Mouse (Mus musculus) heart, embryonic 15.5 days (tissue): ENCODE measurements around the gene Smyd3. TPM values are rescaled to one million over a fixed set of nuclear protein-coding genes. Genes with fewer than 3 reads are reported as not detected.

Source experiments
- ATAC-seq: fragments of 200-750 bp; cut with Nextera tagmentation; replicated peaks from 2 replicates; pipeline ENCODE4 v1.8.0; 2017; ENCODE audit warnings: low read depth, moderate TSS enrichment; ENCODE audit not compliant: insufficient number of reproducible peaks, insufficient read depth, low FRiP score
- H3K27ac ChIP-seq: fragments of 300-500 bp; sonication (generic); 2 replicates; pipeline ENCODE4 v1.5.1; 2015; ENCODE audit warnings: mild to moderate bottlenecking, inconsistent platforms
- H3K27me3 ChIP-seq: fragments of 300-500 bp; sonication (generic); 2 replicates; pipeline ENCODE4 v1.6.1; 2015; ENCODE audit warnings: inconsistent platforms
- H3K36me3 ChIP-seq: fragments of 300-500 bp; sonication (generic); 2 replicates; pipeline ENCODE4 v1.6.1; 2015; ENCODE audit warnings: mild to moderate bottlenecking, inconsistent platforms
- H3K4me1 ChIP-seq: fragments of 300-500 bp; sonication (generic); replicated peaks from 2 replicates; pipeline ENCODE4 v1.6.1; 2015; ENCODE audit warnings: inconsistent platforms
- H3K4me2 ChIP-seq: fragments of 300-500 bp; sonication (generic); 2 replicates; pipeline ENCODE4 v1.6.1; 2015; ENCODE audit warnings: inconsistent platforms, mild to moderate bottlenecking, moderate library complexity
- H3K4me3 ChIP-seq: fragments of 300-500 bp; sonication (generic); 2 replicates; pipeline ENCODE4 v1.5.1; 2015; ENCODE audit warnings: mild to moderate bottlenecking, inconsistent platforms
- H3K9ac ChIP-seq: fragments of 300-500 bp; sonication (generic); 2 replicates; pipeline ENCODE4 v1.6.1; 2015; ENCODE audit warnings: mild to moderate bottlenecking, inconsistent platforms
- H3K9me3 ChIP-seq: fragments of 300-500 bp; sonication (generic); replicated peaks from 2 replicates; pipeline ENCODE4 v1.6.1; 2016; ENCODE audit warnings: inconsistent platforms
- WGBS: fragments of 180-500 bp; shearing (Covaris S2); methylation state at CpG from one replicate; pipeline ENCODE4 v1.1.7; 2015; ENCODE audit warnings: mixed read lengths; 5-methylcytosine and 5-hydroxymethylcytosine counted together
- polyA plus RNA-seq: library from polyadenylated mRNA; unstranded; fragments of >200 nt; fragmentation: Nextera tagmentation; extraction: Ambion mirVana; gene quantifications from 2 replicates; pipeline ENCODE4 v1.2.1, GENCODE M21; 2015

Smyd3 gene
- polyA plus RNA-seq, 1 experiment from 2014 or later = 9.1 TPM

GRCm38 (mm10) chr1:179361481-179362466 is 156.1 kb downstream of the Smyd3 start:
- ATAC-seq = no peak
- H3K9ac ChIP-seq = no peak overlapping the region

GRCm38 (mm10) chr1:179357111-179357510 is 160.7 kb downstream of the Smyd3 start:
- H3K9ac ChIP-seq = no peak overlapping the region
- H3K4me1 ChIP-seq = no peaks in the 10 kb centered on the region
- no peaks in the 10 kb centered on the region for H3K9me3 ChIP-seq
- 67% methylated on average over 2 of the region's 2 CpGs for WGBS
- H3K27ac ChIP-seq = no peak overlapping the region
- no peaks in the 10 kb centered on the region for H3K36me3 ChIP-seq
- H3K4me3 ChIP-seq = no peak overlapping the region
- ATAC-seq = no peak
- H3K27me3 ChIP-seq = no peaks in the 10 kb centered on the region
- H3K4me2 ChIP-seq = no peak overlapping the region

More at GRCm38 (mm10) chr1:179361481-179362466, 156.1 kb downstream of the Smyd3 start:
- H3K4me3 ChIP-seq = no peak overlapping the region
- no peaks in the 10 kb centered on the region for H3K27me3 ChIP-seq
- no peaks in the 10 kb centered on the region for H3K9me3 ChIP-seq
- H3K36me3 ChIP-seq = no peaks in the 10 kb centered on the region
- WGBS = 67% methylated on average over 8 of the region's 8 CpGs
- H3K27ac ChIP-seq = no peak overlapping the region
- no peaks in the 10 kb centered on the region for H3K4me1 ChIP-seq
- no peak overlapping the region for H3K4me2 ChIP-seq

GRCm38 (mm10) chr1:179354250-179354649 is 163.6 kb downstream of the Smyd3 start:
- H3K27me3 ChIP-seq = no peaks in the 10 kb centered on the region
- H3K4me3 ChIP-seq = no peak overlapping the region
- WGBS = 86% methylated on average over 6 of the region's 6 CpGs
- no peaks in the 10 kb centered on the region for H3K9me3 ChIP-seq
- no peaks in the 10 kb centered on the region for H3K4me1 ChIP-seq
- no peaks in the 10 kb centered on the region for H3K36me3 ChIP-seq
- H3K27ac ChIP-seq = no peak overlapping the region
- H3K4me2 ChIP-seq = no peak overlapping the region
- ATAC-seq = no peak
- no peak overlapping the region for H3K9ac ChIP-seq

GRCm38 (mm10) chr1:179345318-179345925 is 172.4 kb downstream of the Smyd3 start:
- no peaks in the 10 kb centered on the region for H3K27me3 ChIP-seq
- ATAC-seq = no peak
- WGBS = 73% methylated on average over 2 of the region's 2 CpGs
- H3K9me3 ChIP-seq = no peaks in the 10 kb centered on the region
- no peak overlapping the region for H3K9ac ChIP-seq
- H3K36me3 ChIP-seq = no peaks in the 10 kb centered on the region
- no peak overlapping the region for H3K4me3 ChIP-seq
- H3K4me2 ChIP-seq = no peak overlapping the region
- H3K4me1 ChIP-seq = no peaks in the 10 kb centered on the region
- H3K27ac ChIP-seq = no peak overlapping the region

- no peaks in the 10 kb centered on the region for H3K4me1 ChIP-seq
- no peak for ATAC-seq
- no peak overlapping the region for H3K9ac ChIP-seq
- H3K4me2 ChIP-seq = no peak overlapping the region
- H3K9me3 ChIP-seq = no peaks in the 10 kb centered on the region
- no peak overlapping the region for H3K27ac ChIP-seq
- H3K27me3 ChIP-seq = no peaks in the 10 kb centered on the region
- WGBS = 92% methylated on average over 17 of the region's 17 CpGs
- H3K4me3 ChIP-seq = no peak overlapping the region
- H3K36me3 ChIP-seq = no peaks in the 10 kb centered on the region
Observed at GRCm38 (mm10) chr1:179343426-179343825, 174.4 kb downstream of the Smyd3 start.

GRCm38 (mm10) chr1:179341589-179341988 is 176.3 kb downstream of the Smyd3 start:
- Histone ChIP-seq H3K27ac (no peak overlapping the region), H3K4me1 (no peaks in the 10 kb centered on the region), H3K4me3 (no peak overlapping the region), H3K9ac (no peak overlapping the region), H3K27me3 (no peaks in the 10 kb centered on the region), H3K9me3 (no peaks in the 10 kb centered on the region), H3K4me2 (no peak overlapping the region), H3K36me3 (no peaks in the 10 kb centered on the region)
- no peak for ATAC-seq
- 80% methylated on average over 1 of the region's 1 CpGs for WGBS

- no peaks in the 10 kb centered on the region for H3K9me3 ChIP-seq
- H3K4me3 ChIP-seq = no peak overlapping the region
- WGBS = 81% methylated on average over 3 of the region's 3 CpGs
- no peaks in the 10 kb centered on the region for H3K36me3 ChIP-seq
- no peak overlapping the region for H3K27ac ChIP-seq
- no peak overlapping the region for H3K9ac ChIP-seq
- no peaks in the 10 kb centered on the region for H3K27me3 ChIP-seq
- no peaks in the 10 kb centered on the region for H3K4me1 ChIP-seq
- ATAC-seq = no peak
- no peak overlapping the region for H3K4me2 ChIP-seq
Observed at GRCm38 (mm10) chr1:179339066-179339465, 178.8 kb downstream of the Smyd3 start.

- H3K4me3 ChIP-seq = no peak overlapping the region
- H3K4me1 ChIP-seq = no peaks in the 10 kb centered on the region
- no peak overlapping the region for H3K9ac ChIP-seq
- H3K9me3 ChIP-seq = no peaks in the 10 kb centered on the region
- no peak overlapping the region for H3K4me2 ChIP-seq
- ATAC-seq = no peak
- H3K27me3 ChIP-seq = no peaks in the 10 kb centered on the region
- 86% methylated on average over 5 of the region's 5 CpGs for WGBS
- H3K27ac ChIP-seq = no peak overlapping the region
- H3K36me3 ChIP-seq = no peaks in the 10 kb centered on the region
Observed at GRCm38 (mm10) chr1:179337529-179337928, 180.3 kb downstream of the Smyd3 start.

- Histone ChIP-seq H3K27me3 (no peaks in the 10 kb centered on the region), H3K36me3 (no peaks in the 10 kb centered on the region), H3K9ac (no peak overlapping the region), H3K9me3 (no peaks in the 10 kb centered on the region), H3K4me2 (no peak overlapping the region), H3K4me1 (no peaks in the 10 kb centered on the region), H3K27ac (no peak overlapping the region), H3K4me3 (no peak overlapping the region)
- 95% methylated on average over 3 of the region's 3 CpGs for WGBS
- ATAC-seq = no peak
Observed at GRCm38 (mm10) chr1:179326965-179327308, 190.9 kb downstream of the Smyd3 start.

GRCm38 (mm10) chr1:179326262-179326964 is 191.4 kb downstream of the Smyd3 start:
- H3K4me1 ChIP-seq = no peaks in the 10 kb centered on the region
- WGBS = 83% methylated on average over 9 of the region's 9 CpGs
- no peak overlapping the region for H3K27ac ChIP-seq
- H3K9ac ChIP-seq = no peak overlapping the region
- no peak overlapping the region for H3K4me2 ChIP-seq
- ATAC-seq = no peak
- no peaks in the 10 kb centered on the region for H3K36me3 ChIP-seq
- no peaks in the 10 kb centered on the region for H3K9me3 ChIP-seq
- no peaks in the 10 kb centered on the region for H3K27me3 ChIP-seq
- H3K4me3 ChIP-seq = no peak overlapping the region

GRCm38 (mm10) chr1:179324271-179324670 is 193.6 kb downstream of the Smyd3 start:
- Histone ChIP-seq H3K9me3 (no peaks in the 10 kb centered on the region), H3K27ac (no peak overlapping the region), H3K27me3 (no peaks in the 10 kb centered on the region), H3K4me1 (no peaks in the 10 kb centered on the region), H3K36me3 (no peaks in the 10 kb centered on the region), H3K9ac (no peak overlapping the region), H3K4me3 (no peak overlapping the region), H3K4me2 (no peak overlapping the region)
- no peak for ATAC-seq
- WGBS = 80% methylated on average over 6 of the region's 6 CpGs
